Mouse (Mus musculus) central nervous system, embryonic 14 days (tissue): ENCODE measurements around the gene Olfr1000. TPM values are rescaled to one million over a fixed set of nuclear protein-coding genes. Genes with fewer than 3 reads are reported as not detected.

Experiments used
- polyA plus RNA-seq: library from polyadenylated mRNA; depleted of rRNA; stranded (reverse); fragments of >200 nt; gene quantifications from 2 replicates; pipeline ENCODE4 v1.2.3, GENCODE M21; 2012; rRNA removed

Gene Olfr1000
- not detected in 2 replicates for polyA plus RNA-seq

DNA sequence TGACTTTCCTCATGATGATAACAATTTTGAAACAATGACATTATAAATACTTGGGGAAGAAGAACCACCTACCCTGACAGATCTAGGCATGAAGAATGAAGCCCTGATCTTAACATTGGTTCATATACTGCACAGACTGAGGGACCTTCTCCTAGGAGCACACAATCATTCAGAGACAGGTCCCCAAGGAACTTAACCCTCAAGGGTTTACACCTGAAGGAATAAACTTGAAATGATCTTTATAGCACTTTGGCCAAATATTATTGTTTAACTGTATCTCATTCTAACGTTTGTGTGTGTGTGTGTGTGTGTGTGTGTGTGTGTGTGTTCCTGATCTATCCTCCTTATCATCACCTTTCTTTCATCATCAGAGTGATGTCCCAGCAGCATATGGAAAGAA, at the start of gene Olfr1000:
Olfr1000 (minus strand) TSS at position 101 of the 400 bp plus-strand sequence.

DNA sequence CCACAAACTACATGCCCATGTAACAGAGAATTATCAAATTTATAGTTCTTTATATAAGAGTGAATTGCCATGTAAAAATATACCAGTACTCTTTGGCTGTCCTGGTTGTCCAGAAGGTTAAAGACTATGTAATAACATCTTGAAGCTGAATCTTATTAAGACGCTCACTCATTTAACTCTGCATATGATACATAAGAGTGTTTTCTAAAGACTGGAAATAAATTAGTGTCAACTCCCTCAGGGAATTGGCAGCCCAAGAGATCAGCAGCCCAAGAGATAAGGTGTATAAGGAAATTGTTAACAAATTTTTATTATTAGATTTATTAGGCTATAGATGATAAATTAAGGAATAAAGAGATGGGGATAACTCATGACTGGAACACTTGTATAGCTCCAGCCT, 38.9 kb upstream of the Olfr1000 start, which contains the start of gene Olfr1002:
Olfr1002 (minus strand) TSS at position 101 of the 400 bp plus-strand sequence.

DNA sequence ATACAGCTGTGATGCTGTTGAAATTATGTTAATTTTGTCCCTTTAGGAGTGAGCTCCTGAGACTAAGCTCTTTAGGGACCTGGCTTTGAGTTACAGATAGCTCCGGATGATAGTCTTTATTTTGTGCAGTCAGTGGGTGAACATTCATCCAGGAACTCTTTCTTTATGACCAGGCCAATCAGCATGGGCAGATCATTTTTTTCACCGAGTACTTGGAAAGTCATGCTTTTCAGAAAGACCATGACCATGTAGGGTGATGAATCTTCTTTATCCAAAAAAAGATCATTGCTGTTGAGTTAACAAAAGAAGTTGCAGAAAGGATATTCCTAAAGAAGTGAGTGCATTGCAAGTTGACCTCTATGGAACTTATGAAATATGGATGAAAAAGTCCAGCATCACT, 23.1 kb downstream of the Olfr1000 start, which contains the start of gene Olfr998:
Olfr998 (plus strand) TSS at position 301 of the 400 bp plus-strand sequence.

DNA sequence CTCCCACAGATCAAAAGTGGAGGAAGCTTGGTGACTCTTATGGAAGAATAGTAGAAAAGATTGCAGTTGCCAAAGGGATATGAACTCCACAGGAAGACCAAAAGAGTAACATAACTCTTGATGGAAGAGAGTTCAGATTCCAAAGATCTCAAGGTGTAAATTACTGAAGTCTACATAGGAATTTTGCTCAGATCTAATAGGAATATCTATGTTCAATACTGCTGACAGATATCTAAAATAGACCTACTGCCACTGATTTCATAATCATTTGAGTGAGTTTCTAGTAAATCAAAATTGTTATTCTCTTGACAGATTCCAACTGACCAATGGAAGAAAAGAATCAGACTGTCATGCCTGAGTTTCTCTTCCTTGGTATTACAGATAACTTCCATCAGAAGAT, 32.8 kb downstream of the Olfr1000 start, which contains the start of gene Olfr996:
Olfr996 (plus strand) TSS at position 301 of the 400 bp plus-strand sequence.

Other genes starting within 250 kb of the Olfr1000 start
- not detected in 2 replicates for gene Olfr988, start 248.7 kb downstream of the Olfr1000 start, polyA plus RNA-seq
- not detected in 2 replicates for gene Olfr992, start 202.4 kb downstream of the Olfr1000 start, polyA plus RNA-seq
- not detected in 2 replicates for gene Olfr993, start 197.0 kb downstream of the Olfr1000 start, polyA plus RNA-seq
- not detected in 2 replicates for gene Olfr994, start 175.5 kb downstream of the Olfr1000 start, polyA plus RNA-seq
- gene Olfr995, start 168.3 kb downstream of the Olfr1000 start, polyA plus RNA-seq = not detected in 2 replicates
- gene 4833423E24Rik, start 92.9 kb downstream of the Olfr1000 start, polyA plus RNA-seq = 0.07 and 0.44 TPM in 2 replicates
- not detected in 2 replicates for gene Olfr996, start 32.7 kb downstream of the Olfr1000 start, polyA plus RNA-seq
- not detected in 2 replicates for gene Olfr998, start 23.0 kb downstream of the Olfr1000 start, polyA plus RNA-seq
- not detected in 2 replicates for gene Olfr1002, start 38.8 kb upstream of the Olfr1000 start, polyA plus RNA-seq
- gene Olfr154, start 52.6 kb upstream of the Olfr1000 start, polyA plus RNA-seq = not detected in 2 replicates
- gene Olfr1006, start 66.9 kb upstream of the Olfr1000 start, polyA plus RNA-seq = not detected in 2 replicates
- gene Olfr1008, start 77.5 kb upstream of the Olfr1000 start, polyA plus RNA-seq = not detected in 2 replicates
- gene Olfr1009, start 103.5 kb upstream of the Olfr1000 start, polyA plus RNA-seq = not detected in 2 replicates
- not detected in 2 replicates for gene Olfr1012, start 150.9 kb upstream of the Olfr1000 start, polyA plus RNA-seq
- gene Olfr1013, start 155.2 kb upstream of the Olfr1000 start, polyA plus RNA-seq = not detected in 2 replicates
- not detected in 2 replicates for gene Olfr1014, start 160.8 kb upstream of the Olfr1000 start, polyA plus RNA-seq
- not detected in 2 replicates for gene Olfr1015, start 170.1 kb upstream of the Olfr1000 start, polyA plus RNA-seq
- gene Olfr1016, start 190.6 kb upstream of the Olfr1000 start, polyA plus RNA-seq = not detected in 2 replicates
- gene Olfr1018, start 206.6 kb upstream of the Olfr1000 start, polyA plus RNA-seq = not detected in 2 replicates
- gene Olfr1019, start 233.6 kb upstream of the Olfr1000 start, polyA plus RNA-seq = not detected in 2 replicates
- gene Olfr1020, start 235.1 kb upstream of the Olfr1000 start, polyA plus RNA-seq = not detected in 2 replicates